Mouse (Mus musculus): ENCODE measurements around the gene Cntnap1. TPM values are rescaled to one million over a fixed set of nuclear protein-coding genes. Genes with fewer than 3 reads are reported as not detected.

Cntnap1 gene
- polyA plus RNA-seq, 1 experiment from 2014 or later, result 1.1 TPM

- no peaks in the 10 kb centered on the region for H3K9me3 ChIP-seq (ENCODE audit: control insufficient read depth, low read length)
- 59% methylated on average over 8 of the region's 8 CpGs for WGBS
- peaks cover 54% of the 10 kb centered on the region for H3K36me3 ChIP-seq (ENCODE audit: control insufficient read depth, insufficient read depth, low read length)
- no peak for ATAC-seq (ENCODE audit: insufficient number of reproducible peaks, insufficient read depth, low FRiP score, low read depth)
- peaks cover 15 to 32% of the 10 kb centered on the region in 2 experiments for H3K4me1 ChIP-seq (ENCODE audit: control insufficient read depth in 2 of 2, insufficient read depth in 2 of 2, low read length in 2 of 2)
- no peak overlapping the region for H3K4me2 ChIP-seq (ENCODE audit: low read length)
- H3K27me3 ChIP-seq (ENCODE audit: control insufficient read depth, insufficient read depth, low read length), result peaks cover 42% of the 10 kb centered on the region
- no peak overlapping the region for H3K27ac ChIP-seq (replicated peaks in 1 of 2; ENCODE audit: control insufficient read depth in 1 of 2, insufficient read depth in 1 of 2, low read depth in 2 of 2, low read length in 2 of 2)
- no peak overlapping the region for H3K9ac ChIP-seq (ENCODE audit: low read length)
- H3K4me3 ChIP-seq (ENCODE audit: control insufficient read depth in 1 of 2, insufficient read depth in 1 of 2, low read depth in 1 of 2, low read length in 2 of 2), result no peak overlapping the region
Observed at GRCm38 (mm10) chr11:101167963-101168300, 2.4 kb upstream of the Cntnap1 start.

- 76% methylated on average over 18 of the region's 18 CpGs for WGBS
- H3K9me3 ChIP-seq (ENCODE audit: control insufficient read depth, low read length), result no peaks in the 10 kb centered on the region
- peaks cover 49% of the 10 kb centered on the region for H3K36me3 ChIP-seq (ENCODE audit: control insufficient read depth, insufficient read depth, low read length)
- H3K27me3 ChIP-seq (ENCODE audit: control insufficient read depth, insufficient read depth, low read length), result peaks cover 39% of the 10 kb centered on the region
- no peak overlapping the region; the same call in 1 of the 2 replicates for H3K4me2 ChIP-seq (ENCODE audit: low read length)
- H3K27ac ChIP-seq (replicated peaks in 1 of 2; ENCODE audit: control insufficient read depth in 1 of 2, insufficient read depth in 1 of 2, low read depth in 2 of 2, low read length in 2 of 2), result no peak overlapping the region
- peaks cover 19 to 37% of the 10 kb centered on the region in 2 experiments for H3K4me1 ChIP-seq (ENCODE audit: control insufficient read depth in 2 of 2, insufficient read depth in 2 of 2, low read length in 2 of 2)
- H3K4me3 ChIP-seq (ENCODE audit: control insufficient read depth in 1 of 2, insufficient read depth in 1 of 2, low read depth in 1 of 2, low read length in 2 of 2), result no peak overlapping the region
- H3K9ac ChIP-seq (ENCODE audit: low read length), result no peak overlapping the region
- no peak for ATAC-seq (ENCODE audit: insufficient number of reproducible peaks, insufficient read depth, low FRiP score, low read depth)
Observed at GRCm38 (mm10) chr11:101168301-101168980, 1.9 kb upstream of the Cntnap1 start.

- Histone ChIP-seq H3K27me3 (ENCODE audit: control insufficient read depth, insufficient read depth, low read length) (peaks cover 31% of the 10 kb centered on the region), H3K27ac (replicated peaks in 1 of 2; ENCODE audit: control insufficient read depth in 1 of 2, insufficient read depth in 1 of 2, low read depth in 2 of 2, low read length in 2 of 2) (no peak overlapping the region), H3K9ac (ENCODE audit: low read length) (peak overlapping the region; percentile 82), H3K4me2 (ENCODE audit: low read length) (peak overlapping the region; percentile 98), H3K4me3 (ENCODE audit: control insufficient read depth in 1 of 2, insufficient read depth in 1 of 2, low read depth in 1 of 2, low read length in 2 of 2) (peak overlapping the region; percentile 70 to 82), H3K36me3 (ENCODE audit: control insufficient read depth, insufficient read depth, low read length) (peaks cover 39% of the 10 kb centered on the region), H3K9me3 (ENCODE audit: control insufficient read depth, low read length) (no peaks in the 10 kb centered on the region), H3K4me1 (ENCODE audit: control insufficient read depth in 2 of 2, insufficient read depth in 2 of 2, low read length in 2 of 2) (peaks cover 29 to 46% of the 10 kb centered on the region in 2 experiments)
- WGBS, result 20% methylated on average over 17 of the region's 17 CpGs
- ATAC-seq (ENCODE audit: insufficient number of reproducible peaks, insufficient read depth, low FRiP score, low read depth), result no peak
Observed at GRCm38 (mm10) chr11:101169301-101170107, 819 bp upstream of the Cntnap1 start.

- WGBS, result 0% methylated on average over 46 of the region's 50 CpGs
- peak; percentile 93 for ATAC-seq (ENCODE audit: insufficient number of reproducible peaks, insufficient read depth, low FRiP score, low read depth)
- peaks cover 25% of the 10 kb centered on the region for H3K27me3 ChIP-seq (ENCODE audit: control insufficient read depth, insufficient read depth, low read length)
- peaks cover 31 to 57% of the 10 kb centered on the region in 2 experiments for H3K4me1 ChIP-seq (ENCODE audit: control insufficient read depth in 2 of 2, insufficient read depth in 2 of 2, low read length in 2 of 2)
- H3K27ac ChIP-seq (replicated peaks in 1 of 2; ENCODE audit: control insufficient read depth in 1 of 2, insufficient read depth in 1 of 2, low read depth in 2 of 2, low read length in 2 of 2), result peak within 1 kb of the TSS; percentile 86
- peak within 1 kb of the TSS; percentile 82 for H3K9ac ChIP-seq (ENCODE audit: low read length)
- H3K4me2 ChIP-seq (ENCODE audit: low read length), result peak within 1 kb of the TSS; percentile 98
- no peaks in the 10 kb centered on the region for H3K9me3 ChIP-seq (ENCODE audit: control insufficient read depth, low read length)
- peaks cover 24% of the 10 kb centered on the region for H3K36me3 ChIP-seq (ENCODE audit: control insufficient read depth, insufficient read depth, low read length)
- H3K4me3 ChIP-seq (ENCODE audit: control insufficient read depth in 1 of 2, insufficient read depth in 1 of 2, low read depth in 1 of 2, low read length in 2 of 2), result peak within 1 kb of the TSS; percentile 70 to 82
Observed at GRCm38 (mm10) chr11:101170811-101171610, 688 bp downstream of the Cntnap1 start, which contains the start of gene Plekhh3. Gene Plekhh3, minus strand, starts transcription at chr11:101171351.

GRCm38 (mm10) chr11:101171721-101172433 lies 1.6 kb downstream of the Cntnap1 start:
- H3K27me3 ChIP-seq (ENCODE audit: control insufficient read depth, insufficient read depth, low read length), result peaks cover 20% of the 10 kb centered on the region
- ATAC-seq (ENCODE audit: insufficient number of reproducible peaks, insufficient read depth, low FRiP score, low read depth), result peak; percentile 41
- peak overlapping the region; percentile 98 for H3K4me2 ChIP-seq (ENCODE audit: low read length)
- peak overlapping the region; percentile 71 for H3K9ac ChIP-seq (ENCODE audit: low read length)
- under 1% methylated on average over 31 of the region's 31 CpGs for WGBS
- H3K36me3 ChIP-seq (ENCODE audit: control insufficient read depth, insufficient read depth, low read length), result peaks cover 15% of the 10 kb centered on the region
- H3K4me3 ChIP-seq (ENCODE audit: control insufficient read depth in 1 of 2, insufficient read depth in 1 of 2, low read depth in 1 of 2, low read length in 2 of 2), result peak overlapping the region; percentile 48 to 71
- peaks cover 33 to 63% of the 10 kb centered on the region in 2 experiments for H3K4me1 ChIP-seq (ENCODE audit: control insufficient read depth in 2 of 2, insufficient read depth in 2 of 2, low read length in 2 of 2)
- no peaks in the 10 kb centered on the region for H3K9me3 ChIP-seq (ENCODE audit: control insufficient read depth, low read length)
- peak overlapping the region; percentile 82 to 86 for H3K27ac ChIP-seq (replicated peaks in 1 of 2; ENCODE audit: control insufficient read depth in 1 of 2, insufficient read depth in 1 of 2, low read depth in 2 of 2, low read length in 2 of 2)

GRCm38 (mm10) chr11:101172434-101172815 lies 2.1 kb downstream of the Cntnap1 start:
- peaks cover 18% of the 10 kb centered on the region for H3K27me3 ChIP-seq (ENCODE audit: control insufficient read depth, insufficient read depth, low read length)
- 15% methylated on average over 5 of the region's 5 CpGs for WGBS
- H3K4me1 ChIP-seq (ENCODE audit: control insufficient read depth in 2 of 2, insufficient read depth in 2 of 2, low read length in 2 of 2), result peaks cover 33 to 63% of the 10 kb centered on the region in 2 experiments
- H3K9me3 ChIP-seq (ENCODE audit: control insufficient read depth, low read length), result no peaks in the 10 kb centered on the region
- peak overlapping the region; percentile 98 for H3K4me2 ChIP-seq (ENCODE audit: low read length)
- peak overlapping the region; percentile 71 for H3K9ac ChIP-seq (ENCODE audit: low read length)
- H3K36me3 ChIP-seq (ENCODE audit: control insufficient read depth, insufficient read depth, low read length), result peaks cover 10% of the 10 kb centered on the region
- no peak for ATAC-seq (ENCODE audit: insufficient number of reproducible peaks, insufficient read depth, low FRiP score, low read depth)
- peak overlapping the region; percentile 82 to 86 for H3K27ac ChIP-seq (replicated peaks in 1 of 2; ENCODE audit: control insufficient read depth in 1 of 2, insufficient read depth in 1 of 2, low read depth in 2 of 2, low read length in 2 of 2)
- peak overlapping the region; percentile 48 to 71 for H3K4me3 ChIP-seq (ENCODE audit: control insufficient read depth in 1 of 2, insufficient read depth in 1 of 2, low read depth in 1 of 2, low read length in 2 of 2)
